Mouse (Mus musculus) right cerebral cortex, postnatal 10 days (tissue): Measurements from ENCODE around the gene Itgad.

Source experiments
- DNase-seq, 2 experiments: peaks; one replicate each; pipeline ENCODE4 v3.0.0; 2021; ENCODE audit warnings: low spot score in 2 of 2

The Itgad gene

DNA sequence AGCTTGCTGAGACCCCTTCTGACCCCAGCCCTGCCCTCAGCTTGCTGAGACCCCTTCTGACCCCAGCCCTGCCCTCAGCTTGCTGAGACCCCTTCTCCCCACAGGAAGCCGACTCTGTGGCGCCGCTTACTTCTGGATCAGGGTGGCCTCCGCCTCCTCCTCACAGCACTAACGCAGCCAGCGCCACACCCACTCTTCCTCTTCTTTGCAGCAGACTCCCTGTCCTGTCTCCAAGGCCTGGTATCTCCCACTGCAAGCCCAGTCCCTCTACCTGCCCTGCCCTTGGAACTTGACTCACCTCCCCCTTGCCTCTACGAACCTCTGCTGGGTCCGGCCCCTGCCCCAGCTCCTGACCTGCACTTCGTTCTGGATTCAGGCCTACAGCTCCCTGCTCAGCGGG, 89.7 kb downstream of the Itgad start:
- no peak for DNase-seq

DNA sequence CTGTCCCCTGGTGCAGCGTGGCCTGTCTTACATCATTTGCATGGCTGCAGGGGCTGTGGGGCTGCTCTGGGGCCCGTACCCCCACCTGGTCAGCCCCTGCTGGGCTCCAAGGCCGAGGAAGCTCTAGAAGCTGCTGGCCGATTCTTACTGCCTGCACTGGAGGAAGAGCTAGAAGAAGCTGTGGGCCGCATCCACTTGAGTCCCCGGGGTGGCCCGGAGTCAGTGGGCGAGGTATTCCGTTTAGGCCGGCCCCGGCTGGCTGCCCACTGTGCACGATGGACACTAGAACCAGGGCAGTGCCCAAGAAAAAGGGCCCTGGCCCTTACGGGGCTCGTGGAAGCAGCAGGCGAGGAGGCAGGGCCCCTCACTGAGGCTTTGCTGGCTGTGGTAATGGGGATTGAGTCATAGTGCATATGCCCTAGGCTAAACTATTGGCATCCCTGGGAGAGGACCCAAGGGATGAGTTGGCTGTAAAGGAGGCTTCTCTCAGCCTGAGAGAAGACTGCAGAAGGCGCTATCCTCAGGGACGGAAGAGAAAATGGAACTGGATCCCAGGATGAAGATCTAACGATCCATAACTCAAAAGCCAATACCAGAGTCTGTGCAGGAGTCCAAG, 90.3 kb downstream of the Itgad start:
- no peak for DNase-seq

DNA sequence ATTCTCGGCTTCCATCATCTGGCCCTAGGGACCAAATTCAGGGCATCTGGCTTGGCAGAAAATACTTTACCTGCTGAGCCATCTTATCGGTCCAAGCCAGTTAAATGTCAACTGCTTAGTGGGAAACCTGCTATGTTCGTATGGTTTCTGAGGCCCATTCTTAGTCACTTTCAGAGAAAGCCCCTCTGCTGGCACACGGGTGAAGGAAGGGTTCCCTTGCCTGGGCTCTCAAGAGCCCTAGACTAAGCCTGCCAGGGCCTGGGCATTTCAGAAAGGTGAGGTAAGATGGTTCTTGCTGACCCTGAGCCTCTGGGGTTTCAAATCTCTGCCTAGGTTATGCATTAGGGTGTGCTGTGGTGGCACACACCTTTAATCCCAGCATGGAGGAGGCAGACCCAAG, 91.4 kb downstream of the Itgad start:
- no peak for DNase-seq

GRCm38 (mm10) chr7:128246496-128247391, 92.6 kb downstream of the Itgad start, which contains the start of gene Tgfb1i1:
Gene Tgfb1i1 (plus strand): TSS chr7:128246812.
- DNase-seq: peak; percentile 75 to 81

DNA sequence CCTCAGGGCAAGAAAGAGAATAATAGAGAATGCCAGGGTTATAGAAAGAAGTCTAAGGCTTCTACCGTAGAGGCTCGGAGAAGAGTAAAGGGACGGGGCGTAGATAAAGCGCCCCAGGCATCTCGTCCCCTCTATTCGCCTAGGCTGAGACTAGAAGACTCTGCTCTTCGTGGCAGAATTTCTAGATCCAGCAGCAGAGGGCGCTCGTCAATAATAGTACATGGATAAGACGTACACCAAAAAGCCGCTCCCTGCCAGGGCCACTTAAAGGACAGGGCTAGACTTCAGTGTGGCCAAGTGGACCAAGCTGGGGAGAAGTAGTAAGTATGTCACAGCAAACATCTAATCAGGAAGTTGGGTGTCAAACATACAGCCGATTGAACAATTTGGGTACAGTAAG, 93.3 kb downstream of the Itgad start:
- peak; percentile 93 to 94 for DNase-seq

- no peak for DNase-seq
Measured at GRCm38 (mm10) chr7:128248081-128249042, 94.2 kb downstream of the Itgad start.

- DNase-seq: no peak
Measured at GRCm38 (mm10) chr7:128249998-128250397, 95.8 kb downstream of the Itgad start.

- DNase-seq: no peak
Measured at GRCm38 (mm10) chr7:128251946-128252345, 97.8 kb downstream of the Itgad start.

DNA sequence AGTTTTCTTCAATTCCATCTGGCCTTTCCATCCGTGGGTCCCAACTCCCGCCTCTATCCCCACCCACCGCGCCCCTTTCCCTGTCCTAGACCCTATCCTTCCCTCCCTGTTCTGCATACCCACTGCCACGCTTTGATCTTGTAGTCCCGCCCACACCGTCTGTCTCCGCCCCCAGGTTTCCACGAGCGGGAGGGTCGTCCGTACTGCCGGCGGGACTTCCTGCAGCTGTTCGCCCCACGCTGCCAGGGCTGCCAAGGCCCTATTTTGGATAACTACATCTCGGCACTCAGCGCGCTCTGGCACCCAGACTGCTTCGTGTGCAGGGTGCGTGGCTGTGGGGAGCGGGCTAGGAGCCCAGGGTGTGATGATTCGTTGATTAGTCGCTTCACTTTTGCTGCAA, 98.4 kb downstream of the Itgad start:
- peak; percentile 83 to 87 for DNase-seq

- no peak for DNase-seq
Measured at GRCm38 (mm10) chr7:128254978-128255377, 100.8 kb downstream of the Itgad start.

DNA sequence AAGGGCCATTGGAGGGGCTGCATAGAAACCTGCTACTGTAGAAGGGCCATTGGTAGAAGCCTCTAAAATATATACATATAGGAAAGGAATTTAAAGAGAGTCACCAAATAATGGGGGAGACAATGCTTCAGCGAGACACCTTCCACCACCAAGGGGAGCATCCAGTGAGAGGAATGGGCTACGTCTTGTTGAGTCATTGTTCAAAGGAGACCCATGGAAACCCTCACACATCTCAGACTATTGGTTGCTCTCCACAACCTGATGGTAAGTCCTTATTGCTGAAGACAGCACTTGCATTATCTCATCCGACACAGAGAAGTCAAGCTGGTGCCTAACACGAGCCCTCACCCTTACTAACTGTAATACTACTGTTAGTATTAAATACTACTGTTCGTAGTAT, 101.6 kb downstream of the Itgad start:
- DNase-seq: no peak

DNA sequence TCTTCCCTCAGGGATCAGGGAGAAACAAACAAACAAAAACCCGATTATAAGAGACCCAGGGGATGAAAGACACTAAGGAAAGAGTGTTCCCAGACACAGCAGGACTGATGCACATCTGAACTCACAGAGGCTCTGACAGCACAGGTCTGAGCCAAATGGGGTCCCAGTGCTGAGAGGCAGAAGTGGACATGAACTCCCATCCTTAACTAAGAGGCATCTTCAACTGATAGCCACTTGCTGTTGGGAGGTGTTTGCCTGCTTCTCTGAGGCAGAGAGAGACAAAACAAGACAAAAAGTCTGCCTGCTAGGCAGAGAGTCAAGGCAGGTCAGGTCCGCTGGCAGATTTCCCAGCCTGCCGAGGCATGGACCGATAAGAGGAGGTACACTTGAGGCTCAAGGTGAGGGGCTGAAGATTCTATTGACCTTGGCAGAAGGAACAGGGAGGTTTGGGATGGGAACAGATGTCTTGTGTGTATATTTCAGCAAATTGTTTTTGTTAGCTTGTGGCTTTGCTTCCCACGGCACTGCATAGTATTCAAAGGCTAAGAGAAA, 102.7 kb downstream of the Itgad start:
- DNase-seq: no peak

GRCm38 (mm10) chr7:128265411-128265810, 111.2 kb downstream of the Itgad start, which contains the start of gene Slc5a2:
Gene Slc5a2 (plus strand): TSS chr7:128265657.
- DNase-seq: no peak

- DNase-seq: no peak
Measured at GRCm38 (mm10) chr7:128266056-128266455, 111.9 kb downstream of the Itgad start.

- no peak for DNase-seq
Measured at GRCm38 (mm10) chr7:128267391-128267790, 113.2 kb downstream of the Itgad start.

- no peak for DNase-seq
Measured at GRCm38 (mm10) chr7:128267813-128268212, 113.6 kb downstream of the Itgad start.

DNA sequence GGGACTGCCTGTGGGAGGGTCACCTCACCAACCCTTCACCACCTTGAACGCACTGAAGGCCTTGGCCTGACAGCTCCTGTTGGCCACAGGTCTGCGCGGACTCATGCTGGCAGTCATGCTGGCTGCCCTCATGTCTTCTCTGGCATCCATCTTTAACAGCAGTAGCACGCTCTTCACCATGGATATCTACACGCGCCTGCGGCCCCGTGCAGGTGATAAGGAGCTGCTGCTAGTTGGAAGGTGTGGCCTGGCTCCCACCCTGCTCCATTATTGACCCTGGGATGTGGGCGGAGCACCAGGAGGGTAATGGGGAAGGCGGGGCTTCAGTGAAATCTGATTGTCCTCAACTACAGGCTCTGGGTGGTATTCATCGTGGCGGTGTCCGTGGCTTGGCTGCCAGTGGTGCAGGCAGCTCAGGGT, 116.3 kb downstream of the Itgad start:
- DNase-seq: no peak

GRCm38 (mm10) chr7:128271496-128271895, 117.3 kb downstream of the Itgad start:
- DNase-seq: no peak
